8 mouse cellular contexts compared by ENCODE assay signal in the genomic region with DNA sequence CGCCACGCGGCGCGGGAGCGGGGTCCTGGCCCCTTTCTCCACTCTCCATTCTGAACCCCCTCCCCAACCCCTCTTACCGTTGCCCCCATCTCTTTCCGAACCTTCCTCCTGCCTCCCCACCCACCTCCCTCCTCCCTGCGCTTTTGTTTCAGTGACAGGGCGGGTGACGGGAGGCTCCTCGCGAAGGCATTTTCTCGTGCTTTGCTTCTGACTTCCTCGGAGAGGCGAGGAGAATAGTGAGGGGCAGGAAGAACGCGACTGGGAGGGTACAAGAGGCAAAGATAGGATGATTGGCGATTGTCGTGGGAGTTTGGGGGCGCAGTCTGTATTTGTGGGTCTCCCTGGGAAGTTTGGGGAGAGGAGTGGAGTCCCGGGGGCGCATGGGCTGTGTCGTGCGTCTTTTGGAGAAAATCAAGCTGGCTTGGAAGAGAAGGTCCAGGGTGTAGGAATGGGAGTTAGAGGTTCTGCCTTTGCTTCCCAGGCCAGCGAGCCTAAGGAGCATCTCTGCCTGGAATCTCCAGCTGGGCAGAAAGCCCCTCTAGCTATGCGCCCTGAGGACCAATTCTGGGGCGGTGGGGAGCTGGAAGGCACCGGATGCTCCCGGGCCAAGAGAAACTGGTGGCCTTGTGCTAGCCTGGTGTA. TPM values are rescaled to one million over a fixed set of nuclear protein-coding genes. Genes with fewer than 3 reads are reported as not detected.
A peak's percentile ranks its signal among the peaks of the same experiment; 100 is the strongest.
DNase-seq lines count a peak whose midpoint lies in the region; ATAC-seq and TF ChIP-seq lines count a peak whose summit lies in the region.

No protein-coding gene starts in this region.

- ATAC-seq in forebrain, embryonic 16.5 days: peak; percentile 18
- no peak for ATAC-seq in intestine, embryonic 16.5 days
- no peak for ATAC-seq in midbrain, embryonic 11.5 days (ENCODE audit: low FRiP score)
- ATAC-seq in stomach, postnatal 0 days (ENCODE audit: low FRiP score, low TSS enrichment): no peak
- no peak for ATAC-seq in monocyte, adult 5-6 weeks (replicated peaks; ENCODE audit: insufficient number of reproducible peaks, low FRiP score, low TSS enrichment, poor library complexity, severe bottlenecking)

- under 1% methylated on average over 30 of the region's 30 CpGs for WGBS in forebrain, embryonic 16.5 days
- under 1% methylated on average over 30 of the region's 30 CpGs for WGBS in intestine, embryonic 16.5 days
- WGBS in midbrain, embryonic 11.5 days: under 1% methylated on average over 30 of the region's 30 CpGs
- 1% methylated on average over 30 of the region's 30 CpGs for WGBS in stomach, postnatal 0 days

- H3K9ac ChIP-seq in forebrain, embryonic 16.5 days (replicated peaks; ENCODE audit: low read depth, low read length): peak overlapping the region; percentile 81
- H3K9ac ChIP-seq in intestine, embryonic 16.5 days (ENCODE audit: low read depth, low read length): 0 out of 2 replicates have a peak overlapping the region, but pooled peaks have one; percentile 78
- H3K9ac ChIP-seq in midbrain, embryonic 11.5 days (ENCODE audit: low read length): peak overlapping the region; percentile 81
- no peak overlapping the region for H3K9ac ChIP-seq in stomach, postnatal 0 days (ENCODE audit: low read length)

- TF ChIP-seq POLR2A in testis, adult 2 months (IDR thresholded peaks at IDR 0.05; ENCODE audit: control insufficient read depth, low read depth, low read length): no peak

- TF ChIP-seq EP300 in stomach, postnatal 0 days (optimal IDR thresholded peaks at IDR 0.05): no peak

- H3K36me3 ChIP-seq in testis, adult 2 months (ENCODE audit: control insufficient read depth, insufficient read depth, low read length): no peaks in the 10 kb centered on the region
- no peaks in the 10 kb centered on the region for H3K36me3 ChIP-seq in forebrain, embryonic 16.5 days (ENCODE audit: control insufficient read depth, insufficient read depth)
- H3K36me3 ChIP-seq in intestine, embryonic 16.5 days (ENCODE audit: control insufficient read depth, insufficient read depth, low read length): no peaks in the 10 kb centered on the region
- H3K36me3 ChIP-seq in midbrain, embryonic 11.5 days (ENCODE audit: control insufficient read depth, insufficient read depth, low read length): no peaks in the 10 kb centered on the region
- H3K36me3 ChIP-seq in stomach, postnatal 0 days (ENCODE audit: control insufficient read depth, insufficient read depth, low read length): no peaks in the 10 kb centered on the region

- peaks cover 5% of the 10 kb centered on the region for H3K4me1 ChIP-seq in testis, adult 2 months (ENCODE audit: control insufficient read depth, insufficient read depth, low read length)
- H3K4me1 ChIP-seq in forebrain, embryonic 16.5 days (replicated peaks; ENCODE audit: control insufficient read depth, insufficient read depth, low read length): peaks cover 19% of the 10 kb centered on the region
- 0 out of 2 replicates have a peak, but pooled peaks cover 4% of the 10 kb centered on the region for H3K4me1 ChIP-seq in intestine, embryonic 16.5 days (ENCODE audit: control insufficient read depth, insufficient read depth, low read length)
- no peaks in the 10 kb centered on the region for H3K4me1 ChIP-seq in midbrain, embryonic 11.5 days (ENCODE audit: control insufficient read depth, insufficient read depth, low read length)
- H3K4me1 ChIP-seq in stomach, postnatal 0 days (replicated peaks; ENCODE audit: control insufficient read depth, insufficient read depth): no peaks in the 10 kb centered on the region

- no peak overlapping the region for H3K27ac ChIP-seq in testis, adult 2 months (ENCODE audit: control insufficient read depth, insufficient read depth, low read depth, low read length)
- peak overlapping the region; percentile 88 for H3K27ac ChIP-seq in forebrain, embryonic 16.5 days (ENCODE audit: low read length)
- H3K27ac ChIP-seq in intestine, embryonic 16.5 days (ENCODE audit: low read length): no peak overlapping the region
- H3K27ac ChIP-seq in midbrain, embryonic 11.5 days (ENCODE audit: low read depth, low read length): no peak overlapping the region; the same call in 1 of the 2 replicates
- no peak overlapping the region for H3K27ac ChIP-seq in stomach, postnatal 0 days (replicated peaks)

- H3K4me3 ChIP-seq in testis, adult 2 months (ENCODE audit: control insufficient read depth, low read depth, low read length): peak overlapping the region; percentile 75
- H3K4me3 ChIP-seq in forebrain, embryonic 16.5 days (replicated peaks; ENCODE audit: low read length): peak overlapping the region; percentile 63
- peak overlapping the region; percentile 75 for H3K4me3 ChIP-seq in intestine, embryonic 16.5 days (ENCODE audit: low read length)
- H3K4me3 ChIP-seq in midbrain, embryonic 11.5 days (ENCODE audit: low read depth, low read length): peak overlapping the region; percentile 79
- H3K4me3 ChIP-seq in stomach, postnatal 0 days (ENCODE audit: low read depth, low read length): peak overlapping the region; percentile 68

- H3K9me3 ChIP-seq in forebrain, embryonic 16.5 days (ENCODE audit: control insufficient read depth, low read length): no peaks in the 10 kb centered on the region
- H3K9me3 ChIP-seq in intestine, embryonic 16.5 days (ENCODE audit: control insufficient read depth, low read length): no peaks in the 10 kb centered on the region
- H3K9me3 ChIP-seq in midbrain, embryonic 11.5 days (ENCODE audit: control insufficient read depth, low read length): no peaks in the 10 kb centered on the region
- no peaks in the 10 kb centered on the region for H3K9me3 ChIP-seq in stomach, postnatal 0 days (ENCODE audit: control insufficient read depth, low read length)

- no peaks in the 10 kb centered on the region for H3K27me3 ChIP-seq in testis, adult 2 months (ENCODE audit: control insufficient read depth, insufficient read depth, low read length)
- H3K27me3 ChIP-seq in forebrain, embryonic 16.5 days (replicated peaks; ENCODE audit: control insufficient read depth, insufficient read depth, low read length): no peaks in the 10 kb centered on the region
- peaks cover 18% of the 10 kb centered on the region for H3K27me3 ChIP-seq in intestine, embryonic 16.5 days (replicated peaks; ENCODE audit: control insufficient read depth, insufficient read depth, low read length)
- peaks cover 6% of the 10 kb centered on the region; the same call in 1 of the 2 replicates for H3K27me3 ChIP-seq in midbrain, embryonic 11.5 days (ENCODE audit: control insufficient read depth, insufficient read depth, low read length)
- H3K27me3 ChIP-seq in stomach, postnatal 0 days (ENCODE audit: control insufficient read depth, insufficient read depth, low read length): peaks cover 10% of the 10 kb centered on the region

- H3K4me2 ChIP-seq in forebrain, embryonic 16.5 days (ENCODE audit: low read length): peak overlapping the region; percentile 83
- peak overlapping the region; percentile 97 for H3K4me2 ChIP-seq in intestine, embryonic 16.5 days (ENCODE audit: low read depth, low read length)
- H3K4me2 ChIP-seq in midbrain, embryonic 11.5 days: peak overlapping the region; percentile 77
- H3K4me2 ChIP-seq in stomach, postnatal 0 days (replicated peaks; ENCODE audit: low read depth): peak overlapping the region; percentile 93

- DNase-seq in testis, postnatal 10 days (ENCODE audit: low spot score): no peak
- DNase-seq in cerebellum, adult 18-20 months: peak; percentile 42 to 49
- peak; percentile 94 for DNase-seq in midbrain, embryonic 11.5 days (ENCODE audit: low spot score, missing footprints)
- DNase-seq in stomach, postnatal 0 days (ENCODE audit: low spot score): no peak

- TF ChIP-seq CTCF in testis, adult 2 months (IDR thresholded peaks at IDR 0.05; ENCODE audit: control insufficient read depth, insufficient read depth, insufficient replicate concordance, low read depth, low read length): no peak
- no peak for TF ChIP-seq CTCF in stomach, postnatal 0 days (IDR thresholded peaks at IDR 0.05; ENCODE audit: low read depth)

RNA-seq across cellular contexts. Expression of a gene that starts 0.7 kb away (rescaled TPM):
- polyA plus RNA-seq in testis, adult 2 months (2012; rRNA removed): 0.17 and 0.49 TPM in 2 replicates
- 6.7 and 6.9 TPM in 2 replicates for polyA plus RNA-seq in forebrain, embryonic 16.5 days (2015; fragmentation: Nextera tagmentation; extraction: Ambion mirVana)
- 0.54 and 0.71 TPM in 2 replicates for polyA plus RNA-seq in intestine, embryonic 16.5 days (2015; fragmentation: Nextera tagmentation; extraction: Ambion mirVana)
- polyA plus RNA-seq in midbrain, embryonic 11.5 days (2014; fragmentation: Nextera tagmentation; extraction: Ambion mirVana): 6.7 and 7.1 TPM in 2 replicates
- polyA plus RNA-seq in stomach, postnatal 0 days (2015; fragmentation: Nextera tagmentation; extraction: Ambion mirVana): 0.36 and 0.40 TPM in 2 replicates
- 2.5 to 8.2 TPM (median 7.3 TPM) in 3 replicates for total RNA-seq in monocyte, adult 5-6 weeks (2017)

Comparison
In these comparisons a context has a peak if more than half of its experiments do, and no peak if none do; other contexts are left out.
1. DNase-seq: peak in cerebellum, adult 18-20 months (2 of 2) and midbrain, embryonic 11.5 days (single experiment); none in testis, postnatal 10 days (single experiment) and stomach, postnatal 0 days (single experiment).
2. Peak in every context shown above with its lines, with median percentiles within 50 percentile points of each other: H3K4me3 ChIP-seq and H3K4me2 ChIP-seq.